Mouse (Mus musculus) neural tube, embryonic 12.5 days (tissue): Measurements from ENCODE around the gene Eri3. TPM values are rescaled to one million over a fixed set of nuclear protein-coding genes. Genes with fewer than 3 reads are reported as not detected.

ENCODE experiments used
- ATAC-seq: fragments of 200-750 bp; cut with Nextera tagmentation; 2 replicates; pipeline ENCODE4 v1.8.0; 2017; ENCODE audit warnings: low read depth, mild to moderate bottlenecking, moderate TSS enrichment, moderate library complexity; ENCODE audit not compliant: low FRiP score
- H3K27ac ChIP-seq: fragments of 300-500 bp; sonication (generic); 2 replicates; pipeline ENCODE4 v1.5.1; 2016
- H3K27me3 ChIP-seq: fragments of 300-500 bp; sonication (generic); replicated peaks from 2 replicates; pipeline ENCODE4 v1.6.1; 2016; ENCODE audit warnings: mild to moderate bottlenecking
- H3K36me3 ChIP-seq: fragments of 300-500 bp; sonication (generic); 2 replicates; pipeline ENCODE4 v1.6.1; 2016; ENCODE audit warnings: mild to moderate bottlenecking
- H3K4me1 ChIP-seq: fragments of 300-500 bp; sonication (generic); 2 replicates; pipeline ENCODE4 v1.6.1; 2016
- H3K4me2 ChIP-seq: fragments of 300-500 bp; sonication (generic); replicated peaks from 2 replicates; pipeline ENCODE4 v1.6.1; 2016; ENCODE audit warnings: mild to moderate bottlenecking
- H3K4me3 ChIP-seq: fragments of 300-500 bp; sonication (generic); 2 replicates; pipeline ENCODE4 v1.5.1; 2016
- H3K9ac ChIP-seq: fragments of 300-500 bp; sonication (generic); 2 replicates; pipeline ENCODE4 v1.6.1; 2016; ENCODE audit warnings: mild to moderate bottlenecking
- H3K9me3 ChIP-seq: fragments of 300-500 bp; sonication (generic); 2 replicates; pipeline ENCODE4 v1.6.1; 2016; ENCODE audit warnings: mild to moderate bottlenecking
- WGBS: fragments of 180-500 bp; shearing (Covaris S2); methylation state at CpG from one replicate; pipeline ENCODE4 v1.1.7; 2016; 5-methylcytosine and 5-hydroxymethylcytosine counted together
- polyA plus RNA-seq: library from polyadenylated mRNA; unstranded; fragments of >200 nt; fragmentation: Nextera tagmentation; extraction: Ambion mirVana; gene quantifications from 2 replicates; pipeline ENCODE4 v1.2.1, GENCODE M21; 2016

The Eri3 gene
- polyA plus RNA-seq, 1 experiment from 2014 or later, result 148 TPM

GRCm38 (mm10) chr4:117633527-117633926 lies 83.4 kb downstream of the Eri3 start:
- WGBS, result 79% methylated on average over 5 of the region's 5 CpGs

DNA sequence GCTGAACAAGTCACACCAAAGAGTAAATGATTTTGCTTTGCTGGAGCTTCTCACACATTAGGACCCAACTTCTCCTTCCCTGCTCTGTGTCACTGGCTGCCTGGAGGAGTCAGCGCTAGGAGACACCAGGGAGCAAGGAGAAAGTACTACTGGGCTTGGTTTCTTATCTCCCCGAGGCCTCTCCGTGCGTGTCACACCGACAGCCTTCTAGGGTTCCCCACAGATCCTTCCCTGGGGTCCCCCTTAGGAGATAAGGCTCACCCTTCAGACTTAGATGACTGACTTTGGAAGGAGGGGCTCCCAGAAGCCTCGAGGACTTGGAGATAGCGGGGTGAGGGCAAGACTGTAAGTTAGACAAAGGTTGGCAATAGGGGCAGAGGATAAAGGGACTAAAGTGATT lies 84.5 kb downstream of the Eri3 start:
- Histone ChIP-seq H3K4me3 (no peak overlapping the region), H3K9me3 (no peaks in the 10 kb centered on the region), H3K27me3 (no peaks in the 10 kb centered on the region), H3K4me1 (peaks cover 27% of the 10 kb centered on the region), H3K36me3 (no peaks in the 10 kb centered on the region), H3K4me2 (no peak overlapping the region), H3K9ac (no peak overlapping the region), H3K27ac (no peak overlapping the region)
- WGBS, result 92% methylated on average over 7 of the region's 7 CpGs
- no peak for ATAC-seq

More at GRCm38 (mm10) chr4:117633527-117633926, 83.4 kb downstream of the Eri3 start:
- no peak overlapping the region for H3K4me2 ChIP-seq
- no peak overlapping the region for H3K27ac ChIP-seq
- no peak for ATAC-seq
- peaks cover 34% of the 10 kb centered on the region for H3K4me1 ChIP-seq
- no peaks in the 10 kb centered on the region for H3K9me3 ChIP-seq
- no peaks in the 10 kb centered on the region for H3K27me3 ChIP-seq
- no peak overlapping the region for H3K9ac ChIP-seq
- no peak overlapping the region for H3K4me3 ChIP-seq
- H3K36me3 ChIP-seq, result no peaks in the 10 kb centered on the region

DNA sequence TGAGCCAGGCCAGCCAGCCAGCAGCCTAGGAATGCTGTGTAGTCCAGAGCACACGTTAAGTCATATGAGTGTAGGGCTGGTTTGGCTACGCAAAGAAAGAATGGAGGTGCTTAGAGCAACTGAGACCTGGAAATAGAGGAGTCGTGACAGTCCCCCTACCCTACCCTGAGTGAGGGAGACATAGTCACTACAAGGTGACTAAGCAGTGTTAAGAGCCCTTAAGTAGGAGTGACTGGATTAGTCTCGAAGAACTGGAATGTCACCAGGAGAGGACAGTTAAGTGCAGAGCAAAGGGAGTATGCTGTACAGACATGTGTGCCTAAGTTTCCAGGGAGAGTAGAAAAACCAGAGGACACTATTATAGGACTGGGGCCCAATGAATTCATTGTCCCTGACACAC lies 86.0 kb downstream of the Eri3 start:
- 90% methylated on average over 4 of the region's 4 CpGs for WGBS
- no peak overlapping the region for H3K9ac ChIP-seq

GRCm38 (mm10) chr4:117636891-117637613 lies 86.9 kb downstream of the Eri3 start:
- H3K4me3 ChIP-seq, result no peak overlapping the region
- H3K4me2 ChIP-seq, result no peak overlapping the region
- no peaks in the 10 kb centered on the region for H3K9me3 ChIP-seq
- H3K27me3 ChIP-seq, result no peaks in the 10 kb centered on the region
- peak overlapping the region; percentile 11 for H3K27ac ChIP-seq
- H3K4me1 ChIP-seq, result peaks cover 12% of the 10 kb centered on the region; the same call in 1 of the 2 replicates
- ATAC-seq, result peak; percentile 79; the same call in 1 of the 2 replicates
- peaks cover 3% of the 10 kb centered on the region; the same call in 1 of the 2 replicates for H3K36me3 ChIP-seq
- no peak overlapping the region for H3K9ac ChIP-seq
- WGBS, result 52% methylated on average over 22 of the region's 22 CpGs

More for the DNA sequence above, 86.0 kb downstream of the Eri3 start:
- H3K4me2 ChIP-seq, result no peak overlapping the region
- no peaks in the 10 kb centered on the region for H3K27me3 ChIP-seq
- H3K4me1 ChIP-seq, result peaks cover 12% of the 10 kb centered on the region; the same call in 1 of the 2 replicates
- H3K9me3 ChIP-seq, result no peaks in the 10 kb centered on the region
- H3K4me3 ChIP-seq, result no peak overlapping the region
- H3K36me3 ChIP-seq, result peaks cover 3% of the 10 kb centered on the region; the same call in 1 of the 2 replicates
- no peak for ATAC-seq
- H3K27ac ChIP-seq, result no peak overlapping the region

DNA sequence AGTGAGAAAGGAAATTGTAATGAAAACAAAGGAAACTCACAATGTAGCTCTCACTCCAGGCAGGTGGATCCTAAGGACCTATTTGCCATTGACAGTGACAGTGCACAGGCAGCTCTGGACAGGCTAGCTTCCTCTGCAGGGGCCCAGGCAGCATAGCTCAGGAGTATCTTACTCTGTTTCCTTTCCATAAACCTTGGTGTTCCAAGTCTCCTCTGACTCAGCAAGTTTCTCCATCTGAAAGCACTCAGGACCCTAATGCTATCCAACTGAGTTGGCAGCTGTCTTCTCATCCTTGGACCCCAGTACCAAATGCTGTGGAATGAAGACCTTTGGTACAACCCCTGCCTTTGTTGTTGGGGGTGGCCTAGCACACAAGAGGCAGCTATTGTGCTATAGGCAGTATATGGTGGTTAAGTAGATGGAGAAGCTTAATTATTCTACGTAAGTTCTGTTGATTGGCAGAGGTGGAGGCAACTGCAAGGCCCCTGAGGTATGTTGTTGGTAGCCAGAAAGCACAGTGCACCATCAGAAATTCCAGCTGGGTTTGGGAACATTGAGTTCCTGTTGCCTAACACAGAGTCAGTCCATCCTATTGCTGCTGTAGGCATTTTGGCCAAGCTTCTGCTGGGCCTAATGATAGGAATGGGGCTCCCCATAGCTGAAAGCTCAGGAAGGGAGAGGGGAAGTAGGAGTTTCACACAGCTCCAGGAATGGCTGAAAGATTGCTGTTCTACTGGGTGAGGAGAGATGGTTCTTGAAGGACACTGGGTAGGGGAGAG lies 90.9 kb downstream of the Eri3 start:
- no peak overlapping the region for H3K4me3 ChIP-seq
- peaks cover 26% of the 10 kb centered on the region for H3K4me1 ChIP-seq
- H3K27ac ChIP-seq, result no peak overlapping the region
- H3K36me3 ChIP-seq, result peaks cover 3% of the 10 kb centered on the region; the same call in 1 of the 2 replicates
- H3K9me3 ChIP-seq, result no peaks in the 10 kb centered on the region
- H3K27me3 ChIP-seq, result no peaks in the 10 kb centered on the region
- no peak overlapping the region for H3K4me2 ChIP-seq
- WGBS, result 94% methylated on average over 1 of the region's 1 CpGs
- no peak for ATAC-seq
- H3K9ac ChIP-seq, result no peak overlapping the region

- no peaks in the 10 kb centered on the region for H3K9me3 ChIP-seq
- no peak overlapping the region for H3K4me2 ChIP-seq
- no peaks in the 10 kb centered on the region for H3K27me3 ChIP-seq
- H3K36me3 ChIP-seq, result peaks cover 3% of the 10 kb centered on the region; the same call in 1 of the 2 replicates
- no peak overlapping the region for H3K9ac ChIP-seq
- 88% methylated on average over 1 of the region's 1 CpGs for WGBS
- no peak for ATAC-seq
- H3K27ac ChIP-seq, result no peak overlapping the region
- no peak overlapping the region for H3K4me3 ChIP-seq
- peaks cover 27% of the 10 kb centered on the region for H3K4me1 ChIP-seq
Observed at GRCm38 (mm10) chr4:117641804-117642203, 91.6 kb downstream of the Eri3 start.

DNA sequence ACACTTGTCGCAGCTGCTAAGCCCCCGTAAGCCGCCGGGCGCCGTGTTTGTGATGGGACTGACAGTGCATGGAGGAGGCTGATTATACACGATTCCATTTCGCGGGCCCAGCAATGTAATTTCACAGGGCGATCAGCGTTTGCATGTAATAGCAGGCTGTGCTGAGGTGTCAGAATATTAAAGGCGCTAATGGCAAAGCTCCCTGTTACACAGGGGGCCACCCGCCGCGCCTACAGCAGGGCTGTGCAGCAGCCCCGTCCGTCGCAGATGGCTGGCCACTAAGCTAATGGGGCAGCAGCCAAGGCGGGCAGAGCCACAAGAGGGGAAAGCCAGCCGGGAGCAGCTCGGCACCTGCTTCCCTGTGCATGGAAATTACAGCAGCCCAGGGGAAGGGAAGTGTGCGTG lies 94.9 kb downstream of the Eri3 start:
- peak overlapping the region; percentile 32; the same call in 1 of the 2 replicates for H3K27ac ChIP-seq
- no peak overlapping the region for H3K9ac ChIP-seq
- WGBS, result 37% methylated on average over 22 of the region's 22 CpGs
- H3K9me3 ChIP-seq, result no peaks in the 10 kb centered on the region
- peaks cover 5% of the 10 kb centered on the region for H3K36me3 ChIP-seq
- no peaks in the 10 kb centered on the region for H3K27me3 ChIP-seq
- H3K4me3 ChIP-seq, result no peak overlapping the region
- ATAC-seq, result peak; percentile 80
- H3K4me2 ChIP-seq, result peak overlapping the region; percentile 30
- peaks cover 42% of the 10 kb centered on the region for H3K4me1 ChIP-seq

- Histone ChIP-seq H3K9ac (0 out of 2 replicates have a peak overlapping the region, but pooled peaks have one; percentile 40), H3K4me1 (peaks cover 42% of the 10 kb centered on the region), H3K4me2 (peak overlapping the region; percentile 30), H3K27ac (peak overlapping the region; percentile 32; the same call in 1 of the 2 replicates), H3K9me3 (no peaks in the 10 kb centered on the region), H3K27me3 (no peaks in the 10 kb centered on the region), H3K36me3 (peaks cover 2% of the 10 kb centered on the region; the same call in 1 of the 2 replicates), H3K4me3 (no peak overlapping the region)
- ATAC-seq, result 0 out of 2 replicates have a peak, but pooled peaks have one; percentile 32
- 80% methylated on average over 2 of the region's 2 CpGs for WGBS
Observed at GRCm38 (mm10) chr4:117645859-117646258, 95.7 kb downstream of the Eri3 start.

DNA sequence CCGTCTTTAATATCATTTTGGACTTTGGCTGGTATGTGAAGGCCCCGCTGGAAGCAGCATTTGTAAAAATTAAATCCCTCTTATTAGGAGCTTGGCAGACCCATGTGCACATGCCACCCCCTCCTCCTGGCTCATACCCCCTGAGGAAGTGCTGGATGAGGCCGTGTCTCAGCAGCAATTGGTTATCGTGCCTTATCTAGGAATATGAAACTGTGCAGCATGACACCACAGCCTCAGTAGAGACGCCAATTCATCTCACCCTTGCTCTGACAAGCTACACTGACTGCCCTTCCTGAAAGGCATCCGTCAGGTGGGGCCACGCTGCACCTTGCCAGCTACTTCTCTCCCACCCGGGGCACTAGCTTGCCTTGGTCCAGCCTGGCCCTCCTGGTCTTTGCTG lies 96.3 kb downstream of the Eri3 start:
- Histone ChIP-seq H3K4me3 (no peak overlapping the region), H3K9me3 (no peaks in the 10 kb centered on the region), H3K36me3 (peaks cover 2% of the 10 kb centered on the region; the same call in 1 of the 2 replicates), H3K27me3 (no peaks in the 10 kb centered on the region), H3K4me2 (0 out of 2 replicates have a peak overlapping the region, but pooled peaks have one; percentile 2), H3K9ac (0 out of 2 replicates have a peak overlapping the region, but pooled peaks have one; percentile 17), H3K4me1 (peaks cover 43% of the 10 kb centered on the region), H3K27ac (no peak overlapping the region)
- ATAC-seq, result no peak
- WGBS, result 69% methylated on average over 8 of the region's 8 CpGs

DNA sequence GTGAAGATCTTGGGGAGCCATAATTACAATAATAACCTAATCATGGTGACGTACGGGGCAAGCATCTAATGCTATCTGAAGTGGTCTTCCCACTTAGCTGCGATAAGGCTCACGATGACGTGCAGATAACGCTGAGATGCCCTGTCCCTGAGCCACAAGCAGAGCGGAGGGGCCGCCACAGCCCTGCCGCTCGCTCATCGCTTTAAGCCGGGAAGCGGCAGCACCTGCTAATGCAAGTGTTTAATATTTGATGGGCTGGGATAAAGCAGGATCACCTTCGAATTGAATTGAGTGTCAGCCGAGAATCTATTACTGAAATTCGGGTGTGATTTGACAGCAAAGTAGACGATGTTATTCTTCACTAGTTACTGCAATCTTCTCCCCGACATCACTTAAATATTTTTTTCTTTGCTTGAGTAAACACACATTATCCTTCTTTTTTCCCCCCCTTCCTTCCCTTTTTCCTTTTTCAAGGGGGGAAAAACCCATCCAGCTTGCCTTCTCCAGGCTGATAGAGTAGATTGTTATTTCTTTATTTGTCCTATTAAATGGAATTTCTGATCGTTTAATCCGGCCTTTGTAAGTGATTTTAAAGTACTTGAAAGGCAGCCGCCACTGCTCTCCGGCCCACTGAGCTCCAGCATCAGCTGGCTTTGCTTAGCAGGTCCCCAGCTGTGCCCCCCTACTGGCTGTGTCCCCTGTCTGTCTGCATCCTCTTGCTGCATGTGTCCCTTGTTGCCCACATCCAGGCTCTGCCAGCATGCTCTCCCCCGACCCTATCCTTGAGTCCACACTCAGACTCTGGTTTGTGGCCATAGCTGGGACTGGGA lies 97.0 kb downstream of the Eri3 start:
- ATAC-seq, result no peak
- Histone ChIP-seq H3K4me1 (peaks cover 49% of the 10 kb centered on the region), H3K27ac (0 out of 2 replicates have a peak overlapping the region, but pooled peaks have one; percentile 4), H3K9me3 (no peaks in the 10 kb centered on the region), H3K36me3 (peaks cover 2% of the 10 kb centered on the region; the same call in 1 of the 2 replicates), H3K4me2 (0 out of 2 replicates have a peak overlapping the region, but pooled peaks have one; percentile 2), H3K4me3 (no peak overlapping the region), H3K9ac (0 out of 2 replicates have a peak overlapping the region, but pooled peaks have one; percentile 17), H3K27me3 (no peaks in the 10 kb centered on the region)
- 60% methylated on average over 23 of the region's 23 CpGs for WGBS

- Histone ChIP-seq H3K4me2 (no peak overlapping the region), H3K27me3 (no peaks in the 10 kb centered on the region), H3K4me1 (peaks cover 54% of the 10 kb centered on the region), H3K27ac (no peak overlapping the region), H3K4me3 (no peak overlapping the region), H3K9ac (no peak overlapping the region), H3K9me3 (no peaks in the 10 kb centered on the region), H3K36me3 (peaks cover 2% of the 10 kb centered on the region; the same call in 1 of the 2 replicates)
- ATAC-seq, result no peak
- 13% methylated on average over 8 of the region's 8 CpGs for WGBS
Observed at GRCm38 (mm10) chr4:117651626-117652101, 101.5 kb downstream of the Eri3 start.
